Mouse (Mus musculus) limb, embryonic 12.5 days (tissue): ENCODE measurements around the gene F11r. TPM values are rescaled to one million over a fixed set of nuclear protein-coding genes. Genes with fewer than 3 reads are reported as not detected.

ENCODE experiments used
- ATAC-seq: fragments of 200-750 bp; cut with Nextera tagmentation; 2 replicates; pipeline ENCODE4 v1.8.0; 2017; ENCODE audit warnings: low read depth, moderate TSS enrichment; ENCODE audit not compliant: insufficient number of reproducible peaks, insufficient read depth, low FRiP score, low TSS enrichment
- H3K27ac ChIP-seq: fragments of 300-500 bp; sonication (generic); 2 replicates; pipeline ENCODE4 v1.5.1; 2016; ENCODE audit warnings: mild to moderate bottlenecking, moderate library complexity
- H3K27me3 ChIP-seq: fragments of 300-500 bp; sonication (generic); 2 replicates; pipeline ENCODE4 v1.6.1; 2016; ENCODE audit warnings: mild to moderate bottlenecking, moderate library complexity
- H3K36me3 ChIP-seq: fragments of 300-500 bp; sonication (generic); 2 replicates; pipeline ENCODE4 v1.6.1; 2016; ENCODE audit warnings: mild to moderate bottlenecking, moderate library complexity
- H3K4me1 ChIP-seq: fragments of 300-500 bp; sonication (generic); replicated peaks from 2 replicates; pipeline ENCODE4 v1.6.1; 2016
- H3K4me2 ChIP-seq: fragments of 300-500 bp; sonication (generic); 2 replicates; pipeline ENCODE4 v1.6.1; 2016; ENCODE audit warnings: mild to moderate bottlenecking, moderate library complexity
- H3K4me3 ChIP-seq: fragments of 300-500 bp; sonication (generic); replicated peaks from 2 replicates; pipeline ENCODE4 v1.5.1; 2016; ENCODE audit warnings: mild to moderate bottlenecking
- H3K9ac ChIP-seq: fragments of 300-500 bp; sonication (generic); replicated peaks from 2 replicates; pipeline ENCODE4 v1.6.1; 2016; ENCODE audit warnings: mild to moderate bottlenecking, moderate library complexity
- H3K9me3 ChIP-seq: fragments of 300-500 bp; sonication (generic); 2 replicates; pipeline ENCODE4 v1.6.1; 2016; ENCODE audit warnings: mild to moderate bottlenecking, moderate library complexity
- WGBS: fragments of 180-500 bp; shearing (Covaris S2); methylation state at CpG from one replicate; pipeline ENCODE4 v1.1.7; 2016; 5-methylcytosine and 5-hydroxymethylcytosine counted together
- polyA plus RNA-seq: library from polyadenylated mRNA; unstranded; fragments of >200 nt; fragmentation: Nextera tagmentation; extraction: Ambion mirVana; gene quantifications from 2 replicates; pipeline ENCODE4 v1.2.1, GENCODE M21; 2016

The F11r gene
- polyA plus RNA-seq, 1 experiment from 2014 or later, result 32.9 TPM

- under 1% methylated on average over 14 of the region's 14 CpGs for WGBS
- ATAC-seq, result peak; percentile 88
- Histone ChIP-seq H3K4me2 (peak overlapping the region; percentile 63), H3K4me3 (peak overlapping the region; percentile 57), H3K36me3 (no peaks in the 10 kb centered on the region), H3K4me1 (peaks cover 3% of the 10 kb centered on the region), H3K9ac (no peak overlapping the region), H3K9me3 (no peaks in the 10 kb centered on the region), H3K27me3 (no peaks in the 10 kb centered on the region), H3K27ac (peak overlapping the region; percentile 96)
These were observed 65.3 kb downstream of the F11r start for GRCm38 (mm10) chr1:171502388-171503249.

GRCm38 (mm10) chr1:171503250-171503591, 65.9 kb downstream of the F11r start, which contains the start of gene Alyref2:
TSS of gene Alyref2 (plus strand) at chr1:171503478.
- peak; percentile 86 for ATAC-seq
- Histone ChIP-seq H3K27ac (peak within 1 kb of the TSS; percentile 96), H3K36me3 (no peaks in the 10 kb centered on the region), H3K4me2 (peak within 1 kb of the TSS; percentile 63), H3K9me3 (no peaks in the 10 kb centered on the region), H3K27me3 (no peaks in the 10 kb centered on the region), H3K9ac (peak within 1 kb of the TSS; percentile 74), H3K4me1 (peaks cover 3% of the 10 kb centered on the region), H3K4me3 (peak within 1 kb of the TSS; percentile 57)
- under 1% methylated on average over 19 of the region's 19 CpGs for WGBS

- Histone ChIP-seq H3K4me1 (peaks cover 3% of the 10 kb centered on the region), H3K27ac (peak overlapping the region; percentile 96), H3K4me3 (peak overlapping the region; percentile 57), H3K9ac (peak overlapping the region; percentile 74), H3K9me3 (no peaks in the 10 kb centered on the region), H3K36me3 (no peaks in the 10 kb centered on the region), H3K27me3 (no peaks in the 10 kb centered on the region), H3K4me2 (peak overlapping the region; percentile 63)
- peak; percentile 54 for ATAC-seq
- WGBS, result under 1% methylated on average over 53 of the region's 53 CpGs
These were observed 66.4 kb downstream of the F11r start for GRCm38 (mm10) chr1:171503592-171504291.

GRCm38 (mm10) chr1:171504586-171504985, 67.3 kb downstream of the F11r start:
- Histone ChIP-seq H3K27me3 (no peaks in the 10 kb centered on the region), H3K27ac (no peak overlapping the region), H3K4me2 (peak overlapping the region; percentile 63), H3K9me3 (no peaks in the 10 kb centered on the region), H3K4me1 (peaks cover 3% of the 10 kb centered on the region), H3K4me3 (0 out of 2 replicates have a peak overlapping the region, but pooled peaks have one; percentile 17), H3K9ac (no peak overlapping the region), H3K36me3 (no peaks in the 10 kb centered on the region)
- WGBS, result 77% methylated on average over 4 of the region's 4 CpGs
- ATAC-seq, result no peak

- Histone ChIP-seq H3K27me3 (no peaks in the 10 kb centered on the region), H3K4me1 (no peaks in the 10 kb centered on the region), H3K9me3 (no peaks in the 10 kb centered on the region; the same call in 1 of the 2 replicates), H3K4me2 (no peak overlapping the region), H3K9ac (no peak overlapping the region), H3K27ac (no peak overlapping the region), H3K4me3 (no peak overlapping the region), H3K36me3 (no peaks in the 10 kb centered on the region)
- WGBS, result 94% methylated on average over 2 of the region's 2 CpGs
- ATAC-seq, result no peak
These were observed 75.9 kb downstream of the F11r start for GRCm38 (mm10) chr1:171513234-171513633.

- Histone ChIP-seq H3K4me1 (no peaks in the 10 kb centered on the region), H3K4me2 (no peak overlapping the region), H3K27me3 (no peaks in the 10 kb centered on the region), H3K36me3 (no peaks in the 10 kb centered on the region), H3K9me3 (no peaks in the 10 kb centered on the region; the same call in 1 of the 2 replicates), H3K4me3 (no peak overlapping the region), H3K27ac (no peak overlapping the region), H3K9ac (no peak overlapping the region)
- no peak for ATAC-seq
- 89% methylated on average over 1 of the region's 1 CpGs for WGBS
These were observed 76.4 kb downstream of the F11r start for GRCm38 (mm10) chr1:171513760-171514159.

Other genes starting within 250 kb of the F11r start
- 2.0 and 2.8 TPM in 2 replicates for gene Pcp4l1, start 241.3 kb upstream of the F11r start, polyA plus RNA-seq
- gene Nr1i3, start 223.6 kb upstream of the F11r start, polyA plus RNA-seq, result 0.17 and 0.43 TPM in 2 replicates
- gene Tomm40l, start 215.0 kb upstream of the F11r start, polyA plus RNA-seq, result 29.7 and 31.9 TPM in 2 replicates
- 2.1 and 3.1 TPM in 2 replicates for gene Apoa2, start 212.5 kb upstream of the F11r start, polyA plus RNA-seq
- 15.9 and 21.0 TPM in 2 replicates for gene Fcer1g, start 203.2 kb upstream of the F11r start, polyA plus RNA-seq
- 10.5 and 11.0 TPM in 2 replicates for gene Adamts4, start 187.1 kb upstream of the F11r start, polyA plus RNA-seq
- gene Ndufs2, start 186.1 kb upstream of the F11r start, polyA plus RNA-seq, result 251 and 257 TPM in 2 replicates
- gene B4galt3, start 167.2 kb upstream of the F11r start, polyA plus RNA-seq, result 82.1 and 84.8 TPM in 2 replicates
- gene Ppox, start 156.3 kb upstream of the F11r start, polyA plus RNA-seq, result 71.9 and 75.9 TPM in 2 replicates
- 132 and 134 TPM in 2 replicates for gene Usp21, start 149.5 kb upstream of the F11r start, polyA plus RNA-seq
- gene Ufc1, start 142.5 kb upstream of the F11r start, polyA plus RNA-seq, result 108 and 111 TPM in 2 replicates
- gene Dedd, start 108.4 kb upstream of the F11r start, polyA plus RNA-seq, result 59.2 and 62.9 TPM in 2 replicates
- gene Nit1, start 91.9 kb upstream of the F11r start, polyA plus RNA-seq, result 43.8 and 43.9 TPM in 2 replicates
- gene Pfdn2, start 91.9 kb upstream of the F11r start, polyA plus RNA-seq, result 123 and 128 TPM in 2 replicates
- gene Klhdc9, start 76.7 kb upstream of the F11r start, polyA plus RNA-seq, result 2.0 and 2.2 TPM in 2 replicates
- gene Nectin4, start 67.4 kb upstream of the F11r start, polyA plus RNA-seq, result 6.2 and 7.8 TPM in 2 replicates
- gene Arhgap30, start 48.6 kb upstream of the F11r start, polyA plus RNA-seq, result 0.75 and 0.91 TPM in 2 replicates
- gene Usf1, start 26.2 kb upstream of the F11r start, polyA plus RNA-seq, result 113 and 123 TPM in 2 replicates
- gene Tstd1, start 18.7 kb upstream of the F11r start, polyA plus RNA-seq, result 7.5 and 7.7 TPM in 2 replicates
- gene Alyref2, start 65.9 kb downstream of the F11r start, polyA plus RNA-seq, result 11.7 and 12.6 TPM in 2 replicates
- not detected in 2 replicates for gene Itln1, start 97.8 kb downstream of the F11r start, polyA plus RNA-seq
- gene Cd244a, start 121.7 kb downstream of the F11r start, polyA plus RNA-seq, result 0.10 TPM in 2 replicates
- gene Ly9, start 169.9 kb downstream of the F11r start, polyA plus RNA-seq, result 0.14 and 0.20 TPM in 2 replicates
- not detected in 2 replicates for gene Slamf7, start 215.5 kb downstream of the F11r start, polyA plus RNA-seq
- 0.40 and 0.78 TPM in 2 replicates for gene Cd48, start 244.5 kb downstream of the F11r start, polyA plus RNA-seq